Mouse (Mus musculus): Measurements from ENCODE around the gene Tagln2.

Gene Tagln2

DNA sequence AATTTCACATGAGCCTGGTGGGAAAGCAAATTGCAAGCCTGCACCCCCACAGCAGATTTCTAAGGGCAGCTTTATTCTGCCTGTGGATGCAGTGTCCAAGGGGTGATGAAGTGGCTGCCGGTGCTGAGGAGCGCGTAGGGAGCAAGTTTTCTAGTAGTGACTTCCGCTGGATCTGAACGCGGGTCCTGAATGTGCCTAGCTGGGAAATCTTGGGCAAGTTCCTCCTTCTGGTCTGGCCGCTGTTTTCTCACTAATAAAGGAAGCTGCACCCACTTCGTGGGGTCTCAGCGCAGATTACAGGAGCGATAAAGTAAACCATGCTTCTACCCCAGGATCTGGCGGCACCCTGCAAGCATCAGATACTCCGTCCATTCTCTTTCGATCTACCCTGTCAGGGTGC lies 18.7 kb upstream of the Tagln2 start:
- in situ Hi-C loops (cut with MboI, MseI), result loop anchor here (5.0 kb wide), 1 partner anchor 69 kb away; no protein-coding TSS in a partner anchor

DNA sequence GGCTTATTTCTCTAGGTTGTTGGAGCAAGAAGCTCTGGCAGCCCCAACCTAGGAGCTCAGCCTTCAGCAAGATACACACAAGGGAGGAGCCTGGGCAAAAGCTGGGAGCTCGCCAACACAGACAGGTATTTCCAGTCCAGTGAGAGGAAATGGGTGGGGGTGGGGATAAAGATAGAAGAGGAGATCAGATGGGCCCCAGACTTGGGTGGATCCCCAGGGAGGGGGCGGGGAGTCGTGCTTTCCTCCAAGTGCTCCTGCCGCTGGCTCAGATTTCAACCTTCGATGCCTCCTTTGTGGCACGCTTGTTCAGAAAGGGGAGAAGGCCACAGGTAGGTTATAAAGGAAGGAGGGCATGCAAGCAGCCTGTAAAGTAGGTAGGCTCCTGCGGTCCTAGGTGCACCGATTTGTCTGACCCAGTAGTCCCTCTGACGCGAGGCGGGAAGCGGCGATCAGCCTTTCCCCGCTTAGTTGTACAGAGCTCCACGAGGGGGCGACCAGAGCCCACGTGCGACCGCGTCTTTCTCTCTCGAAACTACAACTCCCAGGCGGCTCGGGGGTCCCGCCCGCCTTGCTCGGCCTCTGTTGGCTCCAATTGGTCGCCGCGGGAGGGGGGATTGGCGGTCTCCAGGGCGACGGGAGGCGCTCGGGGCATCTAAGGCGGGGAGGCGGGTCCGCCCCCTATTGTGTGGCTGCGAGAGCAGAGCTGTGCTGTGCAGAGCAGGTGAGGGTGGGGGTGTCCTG lies 18.1 kb upstream of the Tagln2 start, which contains the start of gene Igsf9:
TSS of gene Igsf9 (plus strand) at position 249 of the 741 bp plus-strand sequence.
- in situ Hi-C loops (cut with MboI, MseI), result loop anchor here (5.0 kb wide), 1 partner anchor 69 kb away; no protein-coding TSS in a partner anchor

GRCm38 (mm10) chr1:172482518-172483360 lies 17.1 kb upstream of the Tagln2 start:
- in situ Hi-C loops (cut with MboI, MseI), result loop anchor here (5.0 kb wide), 1 partner anchor 70 kb away; no protein-coding TSS in a partner anchor

DNA sequence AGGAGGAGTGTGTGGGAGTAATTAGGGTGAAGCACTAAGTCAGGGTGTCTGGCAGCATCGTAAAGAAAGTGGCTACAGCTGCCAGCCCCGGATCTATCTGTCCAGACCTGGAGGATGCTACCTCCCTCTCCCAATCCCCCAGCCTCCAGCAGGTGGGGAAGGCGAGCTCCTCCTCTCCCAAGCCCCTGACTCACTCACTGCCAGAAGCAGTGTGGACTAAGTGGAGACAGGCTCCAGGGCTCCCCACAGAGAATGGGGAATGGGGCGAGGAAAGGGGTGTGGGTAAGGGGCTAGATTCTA lies 16.5 kb upstream of the Tagln2 start:
- in situ Hi-C loops (cut with MboI, MseI), result loop anchor here (5.0 kb wide), 1 partner anchor 71 kb away; no protein-coding TSS in a partner anchor

- in situ Hi-C loops (cut with MboI, MseI), result loop anchor here (5.0 kb wide), 1 partner anchor 72 kb away; no protein-coding TSS in a partner anchor
Observed at GRCm38 (mm10) chr1:172484236-172484635, 15.6 kb upstream of the Tagln2 start.

- in situ Hi-C loops (cut with MboI, MseI), result loop anchor here (5.0 kb wide), 1 partner anchor 72 kb away; no protein-coding TSS in a partner anchor
Observed at GRCm38 (mm10) chr1:172484671-172485070, 15.2 kb upstream of the Tagln2 start.

DNA sequence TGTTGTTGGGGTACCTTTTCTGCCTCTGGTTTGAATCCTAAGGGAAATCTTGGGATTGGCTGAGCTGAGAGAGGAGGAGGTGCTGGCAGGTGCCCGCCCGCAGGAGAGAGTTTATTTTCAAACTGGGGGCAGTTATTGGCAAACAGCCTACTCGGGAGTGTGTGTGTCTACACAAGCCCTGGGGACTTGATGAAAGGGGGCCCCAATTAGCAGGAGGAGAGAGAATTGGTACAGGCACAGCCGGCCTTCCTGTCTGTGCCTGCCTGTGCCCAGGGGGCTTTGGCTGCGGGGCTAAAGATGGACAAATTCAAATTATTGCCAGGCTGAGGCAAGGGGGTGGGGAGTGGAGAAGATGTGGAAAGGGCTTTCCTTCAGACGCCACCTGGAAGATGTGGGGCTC lies 14.0 kb upstream of the Tagln2 start:
- in situ Hi-C loops (cut with MboI, MseI), result no loop called here

- in situ Hi-C loops (cut with MboI, MseI), result no loop called here
Observed at GRCm38 (mm10) chr1:172486236-172486635, 13.6 kb upstream of the Tagln2 start.

- in situ Hi-C loops (cut with MboI, MseI), result no loop called here
Observed at GRCm38 (mm10) chr1:172486651-172487050, 13.2 kb upstream of the Tagln2 start.

GRCm38 (mm10) chr1:172487859-172488258 lies 12.0 kb upstream of the Tagln2 start:
- in situ Hi-C loops (cut with MboI, MseI), result no loop called here

GRCm38 (mm10) chr1:172488831-172489230 lies 11.0 kb upstream of the Tagln2 start:
- in situ Hi-C loops (cut with MboI, MseI), result no loop called here

GRCm38 (mm10) chr1:172489585-172490250 lies 10.1 kb upstream of the Tagln2 start:
- in situ Hi-C loops (cut with MboI, MseI), result no loop called here

DNA sequence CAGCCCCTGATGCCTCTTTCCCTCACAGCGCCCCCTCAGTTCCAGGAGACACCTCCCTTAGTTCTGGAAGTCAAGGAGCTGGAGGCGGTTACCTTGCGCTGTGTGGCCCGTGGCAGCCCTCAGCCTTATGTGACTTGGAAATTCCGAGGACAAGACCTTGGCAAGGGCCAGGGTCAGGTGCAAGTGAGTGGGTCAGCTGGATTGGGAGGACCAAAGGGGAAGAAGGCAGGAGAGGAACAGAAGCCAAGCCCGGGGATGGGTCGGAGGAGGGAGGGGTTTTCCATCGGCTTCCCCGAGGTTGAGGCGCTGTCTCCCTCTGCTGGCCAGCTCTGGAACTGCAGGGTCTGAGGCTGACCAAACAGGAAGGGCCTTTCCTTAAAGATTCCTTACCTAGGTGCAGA lies 9.6 kb upstream of the Tagln2 start:
- in situ Hi-C loops (cut with MboI, MseI), result no loop called here

GRCm38 (mm10) chr1:172492047-172492446 lies 7.8 kb upstream of the Tagln2 start:
- in situ Hi-C loops (cut with MboI, MseI), result no loop called here

DNA sequence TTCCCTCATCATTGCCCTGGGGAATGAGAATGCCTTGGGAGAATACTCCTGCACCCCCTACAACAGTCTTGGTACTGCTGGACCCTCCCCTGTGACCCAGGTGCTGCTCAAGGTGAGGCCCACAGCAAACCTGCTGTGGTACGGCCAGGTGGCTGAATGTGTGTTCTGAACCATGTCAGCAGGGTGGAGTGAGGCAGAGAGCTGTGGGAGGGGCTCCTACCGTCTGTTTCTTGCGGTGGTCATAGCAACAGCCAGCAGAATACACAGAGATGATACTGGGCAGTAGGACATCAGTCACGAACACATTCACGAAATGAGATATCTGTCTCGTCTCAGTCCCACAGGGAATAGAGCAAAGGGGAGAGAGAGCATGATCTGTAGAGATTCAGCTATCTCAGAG lies 6.3 kb upstream of the Tagln2 start:
- in situ Hi-C loops (cut with MboI, MseI), result no loop called here

DNA sequence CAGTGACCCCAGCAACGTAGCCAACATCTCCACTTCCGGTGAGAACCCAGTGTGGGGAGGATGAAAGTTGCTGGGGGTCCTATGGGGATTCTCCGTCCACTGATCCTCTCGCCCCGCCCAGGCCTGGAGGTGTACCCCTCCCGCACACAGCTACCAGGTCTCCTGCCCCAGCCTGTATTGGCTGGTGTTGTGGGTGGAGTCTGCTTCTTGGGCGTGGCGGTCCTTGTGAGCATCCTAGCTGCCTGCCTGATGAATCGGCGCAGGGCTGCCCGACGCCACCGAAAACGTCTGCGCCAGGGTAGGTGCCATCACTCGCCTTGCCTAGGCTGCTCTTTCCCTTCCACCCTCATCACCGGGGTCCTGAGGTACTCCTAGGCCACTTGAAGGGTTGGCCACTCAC lies 3.8 kb upstream of the Tagln2 start:
- in situ Hi-C loops (cut with MboI, MseI), result no loop called here

DNA sequence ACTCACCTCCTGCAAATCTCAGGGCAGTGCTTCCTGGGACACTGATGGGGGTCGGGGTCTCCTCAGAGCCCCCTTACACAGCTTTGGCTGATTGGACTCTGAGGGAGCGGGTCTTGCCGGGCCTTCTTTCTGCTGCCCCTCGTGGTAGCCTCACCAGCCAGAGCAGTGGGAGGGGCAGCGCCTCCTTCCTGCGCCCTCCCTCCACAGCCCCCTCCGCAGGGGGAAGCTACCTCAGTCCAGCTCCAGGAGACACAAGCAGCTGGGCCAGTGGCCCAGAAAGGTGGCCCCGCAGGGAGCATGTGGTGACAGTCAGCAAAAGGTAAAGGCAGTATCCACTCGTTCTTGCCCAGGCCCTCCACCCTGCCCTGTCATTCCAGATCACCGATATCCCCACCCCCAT lies 2.4 kb upstream of the Tagln2 start:
- in situ Hi-C loops (cut with MboI, MseI), result no loop called here

DNA sequence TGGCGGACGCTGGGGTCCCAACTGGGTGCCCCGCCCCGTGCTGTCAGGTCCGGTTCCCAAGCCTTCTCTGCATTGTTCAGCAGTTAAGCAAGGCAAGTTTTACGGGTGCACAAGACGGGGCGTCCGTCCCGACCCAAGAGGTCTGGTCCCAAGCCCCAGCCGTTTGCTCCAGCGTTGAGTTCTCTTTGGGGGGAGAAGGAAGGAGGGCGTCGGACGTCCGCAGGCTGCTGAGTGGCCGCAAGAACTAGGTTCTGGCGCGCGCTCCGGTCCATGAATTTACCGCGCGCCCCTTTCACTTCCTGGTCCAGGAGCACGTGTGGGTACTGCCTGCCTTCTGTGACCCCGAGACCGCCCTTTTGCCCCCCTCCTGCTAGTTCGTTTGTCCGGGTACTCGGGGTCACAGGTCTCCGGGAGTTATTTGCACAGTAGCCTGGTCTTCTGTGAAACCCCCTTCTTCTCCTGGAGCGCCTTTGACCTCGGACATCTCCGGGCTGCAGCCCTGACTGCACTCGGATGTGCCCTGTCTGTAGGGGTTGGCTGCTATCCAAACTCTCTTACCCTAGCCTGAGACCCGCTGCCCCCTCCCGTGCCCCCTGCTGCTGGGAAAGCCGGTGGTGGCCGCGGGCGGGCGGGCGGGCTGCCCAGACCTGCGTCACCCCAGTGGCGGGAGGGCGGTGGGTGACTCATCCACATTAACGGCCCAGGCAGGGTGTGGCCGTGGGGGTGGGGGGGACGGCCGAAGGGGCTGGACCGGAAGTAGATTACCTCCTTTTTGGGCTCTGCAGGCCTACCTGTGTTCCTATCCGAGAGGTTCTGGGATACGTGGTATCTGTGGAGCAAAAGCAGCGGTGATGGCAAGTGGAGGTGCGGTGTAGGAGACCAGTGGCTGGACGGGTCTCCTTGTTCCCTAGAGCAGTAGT lies 864 bp downstream of the Tagln2 start:
- in situ Hi-C loops (cut with MboI, MseI), result loop anchor here (25.0 kb wide), 1 partner anchor 363 kb away; the partner anchor contains the start of genes Dcaf8 and Pex19

GRCm38 (mm10) chr1:172501371-172502144 lies 1.7 kb downstream of the Tagln2 start:
- in situ Hi-C loops (cut with MboI, MseI), result loop anchor here (25.0 kb wide), 1 partner anchor 364 kb away; the partner anchor contains the start of genes Dcaf8 and Pex19
